Mouse (Mus musculus) heart, embryonic 16.5 days (tissue): Measurements from ENCODE around the gene Corin. TPM values are rescaled to one million over a fixed set of nuclear protein-coding genes. Genes with fewer than 3 reads are reported as not detected.

Experiments used
- ATAC-seq: fragments of 200-750 bp; cut with Nextera tagmentation; replicated peaks from 2 replicates; pipeline ENCODE4 v1.8.0; 2017; ENCODE audit warnings: moderate number of reproducible peaks; ENCODE audit not compliant: insufficient read depth, low FRiP score; ENCODE audit errors: extremely low read depth
- H3K27ac ChIP-seq: fragments of 300-500 bp; sonication (generic); 2 replicates; pipeline ENCODE4 v1.5.1; 2014; ENCODE audit warnings: mild to moderate bottlenecking, low read length, control low read depth, moderate library complexity
- H3K27me3 ChIP-seq: fragments of 300-500 bp; sonication (generic); 2 replicates; pipeline ENCODE4 v1.6.1; 2014; ENCODE audit warnings: low read length, mixed read lengths; ENCODE audit not compliant: control insufficient read depth, insufficient read depth
- H3K36me3 ChIP-seq: fragments of 300-500 bp; sonication (generic); 2 replicates; pipeline ENCODE4 v1.6.1; 2014; ENCODE audit not compliant: control insufficient read depth, insufficient read depth
- H3K4me1 ChIP-seq: fragments of 300-500 bp; sonication (generic); 2 replicates; pipeline ENCODE4 v1.6.1; 2014; ENCODE audit warnings: low read length, mixed read lengths; ENCODE audit not compliant: control insufficient read depth, insufficient read depth
- H3K4me2 ChIP-seq: fragments of 300-500 bp; sonication (generic); 2 replicates; pipeline ENCODE4 v1.6.1; 2014; ENCODE audit warnings: low read depth, mild to moderate bottlenecking, control low read depth, low read length
- H3K4me3 ChIP-seq: fragments of 300-500 bp; sonication (generic); 2 replicates; pipeline ENCODE4 v1.5.1; 2014; ENCODE audit warnings: mild to moderate bottlenecking, control low read depth, low read length
- H3K9ac ChIP-seq: fragments of 300-500 bp; sonication (generic); 2 replicates; pipeline ENCODE4 v1.6.1; 2014; ENCODE audit warnings: low read length, control low read depth
- H3K9me3 ChIP-seq: fragments of 300-500 bp; sonication (generic); replicated peaks from 2 replicates; pipeline ENCODE4 v1.6.1; 2016; ENCODE audit warnings: low read length; ENCODE audit not compliant: control insufficient read depth
- WGBS: fragments of 180-500 bp; shearing (Covaris S2); extraction: QIAGEN DNeasy Blood & Tissue Kit; methylation state at CpG from one replicate; pipeline ENCODE4 v1.1.7; 2014; 5-methylcytosine and 5-hydroxymethylcytosine counted together
- polyA plus RNA-seq: library from polyadenylated mRNA; unstranded; fragments of >200 nt; fragmentation: Nextera tagmentation; extraction: Ambion mirVana; gene quantifications from 2 replicates; pipeline ENCODE4 v1.2.1, GENCODE M21; 2015

Corin gene
- polyA plus RNA-seq, 1 experiment from 2014 or later: 53.0 TPM

- no peaks in the 10 kb centered on the region for H3K27me3 ChIP-seq
- no peak overlapping the region for H3K4me3 ChIP-seq
- H3K9ac ChIP-seq: peak overlapping the region; percentile 51; the same call in 1 of the 2 replicates
- H3K9me3 ChIP-seq: no peaks in the 10 kb centered on the region
- H3K36me3 ChIP-seq: no peaks in the 10 kb centered on the region
- H3K27ac ChIP-seq: peak overlapping the region; percentile 92
- peaks cover 32% of the 10 kb centered on the region for H3K4me1 ChIP-seq
- 22% methylated on average over 7 of the region's 7 CpGs for WGBS
- ATAC-seq: peak; percentile 83
- H3K4me2 ChIP-seq: peak overlapping the region; percentile 52
Observed at GRCm38 (mm10) chr5:72493906-72494305, 10.4 kb downstream of the Corin start.

GRCm38 (mm10) chr5:72491232-72491631, 13.0 kb downstream of the Corin start:
- Histone ChIP-seq H3K9me3 (no peaks in the 10 kb centered on the region), H3K36me3 (no peaks in the 10 kb centered on the region), H3K9ac (no peak overlapping the region), H3K4me3 (no peak overlapping the region), H3K4me1 (peaks cover 12% of the 10 kb centered on the region), H3K27ac (no peak overlapping the region), H3K27me3 (no peaks in the 10 kb centered on the region), H3K4me2 (no peak overlapping the region)
- WGBS: 39% methylated on average over 2 of the region's 2 CpGs
- no peak for ATAC-seq

- Histone ChIP-seq H3K9ac (no peak overlapping the region), H3K4me3 (no peak overlapping the region), H3K4me2 (no peak overlapping the region), H3K4me1 (no peaks in the 10 kb centered on the region), H3K36me3 (peaks cover 4% of the 10 kb centered on the region; the same call in 1 of the 2 replicates), H3K27ac (no peak overlapping the region), H3K9me3 (no peaks in the 10 kb centered on the region), H3K27me3 (no peaks in the 10 kb centered on the region)
- WGBS: 52% methylated on average over 7 of the region's 7 CpGs
- no peak for ATAC-seq
Observed at GRCm38 (mm10) chr5:72480456-72480855, 23.8 kb downstream of the Corin start.

- WGBS: 25% methylated on average over 12 of the region's 12 CpGs
- peak overlapping the region; percentile 31; the same call in 1 of the 2 replicates for H3K4me2 ChIP-seq
- peak overlapping the region; percentile 21 for H3K27ac ChIP-seq
- no peaks in the 10 kb centered on the region for H3K27me3 ChIP-seq
- peak; percentile 77 for ATAC-seq
- H3K4me1 ChIP-seq: peaks cover 14% of the 10 kb centered on the region
- H3K9ac ChIP-seq: no peak overlapping the region
- no peak overlapping the region for H3K4me3 ChIP-seq
- H3K9me3 ChIP-seq: no peaks in the 10 kb centered on the region
- no peaks in the 10 kb centered on the region; the same call in 1 of the 2 replicates for H3K36me3 ChIP-seq
Observed at GRCm38 (mm10) chr5:72472317-72473009, 31.8 kb downstream of the Corin start.

- 49% methylated on average over 7 of the region's 7 CpGs for WGBS
Observed at GRCm38 (mm10) chr5:72471746-72472145, 32.5 kb downstream of the Corin start.

GRCm38 (mm10) chr5:72464932-72465331, 39.3 kb downstream of the Corin start:
- Histone ChIP-seq H3K4me1 (no peaks in the 10 kb centered on the region), H3K9ac (no peak overlapping the region), H3K36me3 (peaks cover 4% of the 10 kb centered on the region; the same call in 1 of the 2 replicates), H3K9me3 (no peaks in the 10 kb centered on the region), H3K4me2 (no peak overlapping the region), H3K4me3 (no peak overlapping the region), H3K27ac (no peak overlapping the region), H3K27me3 (no peaks in the 10 kb centered on the region)
- 77% methylated on average over 3 of the region's 3 CpGs for WGBS
- ATAC-seq: no peak

More at GRCm38 (mm10) chr5:72471746-72472145, 32.5 kb downstream of the Corin start:
- Histone ChIP-seq H3K4me2 (no peak overlapping the region), H3K36me3 (no peaks in the 10 kb centered on the region; the same call in 1 of the 2 replicates), H3K4me3 (no peak overlapping the region), H3K9ac (no peak overlapping the region), H3K4me1 (peaks cover 14% of the 10 kb centered on the region), H3K27ac (no peak overlapping the region; the same call in 1 of the 2 replicates), H3K27me3 (no peaks in the 10 kb centered on the region), H3K9me3 (no peaks in the 10 kb centered on the region)
- ATAC-seq: no peak

GRCm38 (mm10) chr5:72459374-72460112, 44.7 kb downstream of the Corin start:
- Histone ChIP-seq H3K4me3 (no peak overlapping the region), H3K27ac (no peak overlapping the region), H3K4me1 (no peaks in the 10 kb centered on the region), H3K9ac (no peak overlapping the region), H3K36me3 (peaks cover under 1% of the 10 kb centered on the region; the same call in 1 of the 2 replicates), H3K27me3 (no peaks in the 10 kb centered on the region), H3K9me3 (no peaks in the 10 kb centered on the region), H3K4me2 (no peak overlapping the region)
- 61% methylated on average over 7 of the region's 7 CpGs for WGBS
- ATAC-seq: no peak

GRCm38 (mm10) chr5:72453690-72454089, 50.6 kb downstream of the Corin start:
- H3K36me3 ChIP-seq: peaks cover 3% of the 10 kb centered on the region; the same call in 1 of the 2 replicates
- no peaks in the 10 kb centered on the region for H3K27me3 ChIP-seq
- H3K9me3 ChIP-seq: no peaks in the 10 kb centered on the region
- no peak overlapping the region for H3K4me2 ChIP-seq
- 34% methylated on average over 2 of the region's 2 CpGs for WGBS
- ATAC-seq: no peak; the same call in 1 of the 2 replicates
- H3K9ac ChIP-seq: no peak overlapping the region
- H3K27ac ChIP-seq: 0 out of 2 replicates have a peak overlapping the region, but pooled peaks have one; percentile 11
- no peak overlapping the region for H3K4me3 ChIP-seq
- peaks cover 4% of the 10 kb centered on the region for H3K4me1 ChIP-seq

- no peak overlapping the region for H3K4me2 ChIP-seq
- no peak overlapping the region for H3K9ac ChIP-seq
- no peak overlapping the region for H3K4me3 ChIP-seq
- H3K27ac ChIP-seq: no peak overlapping the region
- peaks cover 3% of the 10 kb centered on the region; the same call in 1 of the 2 replicates for H3K36me3 ChIP-seq
- no peaks in the 10 kb centered on the region for H3K27me3 ChIP-seq
- H3K9me3 ChIP-seq: no peaks in the 10 kb centered on the region
- 86% methylated on average over 11 of the region's 11 CpGs for WGBS
- H3K4me1 ChIP-seq: peaks cover 4% of the 10 kb centered on the region
- no peak for ATAC-seq
Observed at GRCm38 (mm10) chr5:72453176-72453575, 51.1 kb downstream of the Corin start.
